Mouse (Mus musculus) frontal cortex, postnatal 25 days (tissue): Measurements from ENCODE around the gene Atp5g2.
A peak's percentile ranks its signal among the peaks of the same experiment; 100 is the strongest.

ENCODE experiments used
- DNase-seq, 2 experiments: peaks; one replicate each; pipeline ENCODE4 v3.0.0; 2022; ENCODE audit warnings: low spot score in 2 of 2

Atp5g2 gene

GRCm38 (mm10) chr15:102672215-102673071, at the start of gene Atp5g2:
Gene Atp5g2, minus strand, starts transcription at chr15:102672352.
- peak; percentile 27 to 34 for DNase-seq

GRCm38 (mm10) chr15:102721016-102721898, 49.1 kb upstream of the Atp5g2 start:
- no peak for DNase-seq

- no peak for DNase-seq
These were observed 44.0 kb upstream of the Atp5g2 start for GRCm38 (mm10) chr15:102716132-102716531.

GRCm38 (mm10) chr15:102707736-102708269, 35.7 kb upstream of the Atp5g2 start:
- no peak for DNase-seq

GRCm38 (mm10) chr15:102705923-102706503, 33.9 kb upstream of the Atp5g2 start:
- DNase-seq, result no peak

- no peak for DNase-seq
These were observed 33.2 kb upstream of the Atp5g2 start for GRCm38 (mm10) chr15:102705226-102705894.

GRCm38 (mm10) chr15:102704806-102705205, 32.7 kb upstream of the Atp5g2 start:
- DNase-seq, result no peak

- no peak for DNase-seq
These were observed 30.8 kb upstream of the Atp5g2 start for GRCm38 (mm10) chr15:102702972-102703371.

- DNase-seq, result peak; percentile 85 to 89
These were observed 26.0 kb upstream of the Atp5g2 start for GRCm38 (mm10) chr15:102698193-102698592.

- DNase-seq, result no peak
These were observed 24.7 kb upstream of the Atp5g2 start for GRCm38 (mm10) chr15:102696899-102697298.

GRCm38 (mm10) chr15:102693600-102693999, 21.4 kb upstream of the Atp5g2 start:
- DNase-seq, result peak in 1 of 2 experiments; percentile 60

- peak in 1 of 2 experiments; percentile 59 for DNase-seq
These were observed 20.8 kb upstream of the Atp5g2 start for GRCm38 (mm10) chr15:102692991-102693411.

- no peak for DNase-seq
These were observed 20.2 kb upstream of the Atp5g2 start for GRCm38 (mm10) chr15:102692321-102692804.

- no peak for DNase-seq
These were observed 13.6 kb upstream of the Atp5g2 start for GRCm38 (mm10) chr15:102685791-102686190.

- no peak for DNase-seq
These were observed 11.5 kb upstream of the Atp5g2 start for GRCm38 (mm10) chr15:102683670-102684069.

- DNase-seq, result no peak
These were observed 4.2 kb upstream of the Atp5g2 start for GRCm38 (mm10) chr15:102676345-102676744.

GRCm38 (mm10) chr15:102673548-102673947, 1.4 kb upstream of the Atp5g2 start:
- peak; percentile 28 to 41 for DNase-seq

GRCm38 (mm10) chr15:102671721-102672214, 384 bp downstream of the Atp5g2 start:
- DNase-seq, result peak; percentile 57 to 61

GRCm38 (mm10) chr15:102670767-102671575, 1.2 kb downstream of the Atp5g2 start:
- peak; percentile 97 for DNase-seq

GRCm38 (mm10) chr15:102670281-102670680, 1.9 kb downstream of the Atp5g2 start:
- DNase-seq, result no peak
